Mouse (Mus musculus) neural tube, embryonic 13.5 days (tissue): ENCODE measurements around the gene Tnk2. TPM values are rescaled to one million over a fixed set of nuclear protein-coding genes. Genes with fewer than 3 reads are reported as not detected.

Source experiments
- polyA plus RNA-seq: library from polyadenylated mRNA; unstranded; fragments of >200 nt; fragmentation: Nextera tagmentation; extraction: Ambion mirVana; gene quantifications from 2 replicates; pipeline ENCODE4 v1.2.1, GENCODE M21; 2015

Tnk2 gene
- polyA plus RNA-seq, 1 experiment from 2014 or later, result 21.4 TPM

Other genes with a start within 250 kb of the Tnk2 start
- not detected in 2 replicates for gene Tm4sf19, start 243.4 kb upstream of the Tnk2 start, polyA plus RNA-seq
- 33.2 and 40.3 TPM in 2 replicates for gene Tctex1d2, start 224.2 kb upstream of the Tnk2 start, polyA plus RNA-seq
- gene Pcyt1a, start 213.0 kb upstream of the Tnk2 start, polyA plus RNA-seq, result 42.1 and 49.7 TPM in 2 replicates
- 0.17 TPM in 1 of 2 replicates, not detected in the other for gene Slc51a, start 156.0 kb upstream of the Tnk2 start, polyA plus RNA-seq
- gene Zdhhc19, start 147.6 kb upstream of the Tnk2 start, polyA plus RNA-seq, result not detected in 2 replicates
- gene Tfrc, start 35.0 kb upstream of the Tnk2 start, polyA plus RNA-seq, result 36.0 and 37.9 TPM in 2 replicates
- not detected in 2 replicates for gene Muc4, start 92.0 kb downstream of the Tnk2 start, polyA plus RNA-seq
- gene Muc20, start 153.6 kb downstream of the Tnk2 start, polyA plus RNA-seq, result not detected in 2 replicates
- not detected in 2 replicates for gene Smbd1, start 166.6 kb downstream of the Tnk2 start, polyA plus RNA-seq
- gene Fyttd1, start 233.6 kb downstream of the Tnk2 start, polyA plus RNA-seq, result 100 and 112 TPM in 2 replicates
- 27.6 and 28.3 TPM in 2 replicates for gene Rubcn, start 233.9 kb downstream of the Tnk2 start, polyA plus RNA-seq